Mouse (Mus musculus): ENCODE data around the gene Dazap1.

GRCm38 (mm10) chr10:80285222-80286070 is 24.2 kb downstream of the Dazap1 start:
- TF ChIP-seq CTCF (IDR thresholded peaks at IDR 0.05) (no peak), POLR2A (IDR thresholded peaks at IDR 0.05; ENCODE audit: insufficient read depth, low read depth, low read length) (no peak)
